Mouse (Mus musculus) embryonic facial prominence, embryonic 14.5 days (tissue): ENCODE data around the gene AI597479. TPM values are rescaled to one million over a fixed set of nuclear protein-coding genes. Genes with fewer than 3 reads are reported as not detected.

ENCODE experiments used
- ATAC-seq: fragments of 200-750 bp; cut with Nextera tagmentation; 2 replicates; pipeline ENCODE4 v1.8.0; 2017; ENCODE audit warnings: low read depth, moderate number of reproducible peaks, moderate TSS enrichment
- DNase-seq: peaks from one replicate; pipeline ENCODE4 v3.0.0-alpha.2; 2015; ENCODE audit warnings: low spot score
- H3K27ac ChIP-seq: fragments of 300-500 bp; sonication (generic); replicated peaks from 2 replicates; pipeline ENCODE4 v1.5.1; 2014; ENCODE audit warnings: low read depth, mild to moderate bottlenecking, low read length, moderate library complexity
- H3K27me3 ChIP-seq: fragments of 300-500 bp; sonication (generic); replicated peaks from 2 replicates; pipeline ENCODE4 v1.6.1; 2014; ENCODE audit warnings: low read length; ENCODE audit not compliant: control insufficient read depth, insufficient read depth
- H3K36me3 ChIP-seq: fragments of 300-500 bp; sonication (generic); 2 replicates; pipeline ENCODE4 v1.6.1; 2014; ENCODE audit warnings: low read length, mixed read lengths; ENCODE audit not compliant: control insufficient read depth, insufficient read depth
- H3K4me1 ChIP-seq: fragments of 300-500 bp; sonication (generic); 2 replicates; pipeline ENCODE4 v1.6.1; 2014; ENCODE audit warnings: antibody characterized with exemption, low read length; ENCODE audit not compliant: control insufficient read depth, insufficient read depth
- H3K4me2 ChIP-seq: fragments of 300-500 bp; sonication (generic); 2 replicates; pipeline ENCODE4 v1.6.1; 2014; ENCODE audit warnings: low read depth, mild to moderate bottlenecking, low read length, moderate library complexity, mixed read lengths
- H3K4me3 ChIP-seq: fragments of 300-500 bp; sonication (generic); 2 replicates; pipeline ENCODE4 v1.5.1; 2014; ENCODE audit warnings: low read depth, mild to moderate bottlenecking, low read length
- H3K9ac ChIP-seq: fragments of 300-500 bp; sonication (generic); 2 replicates; pipeline ENCODE4 v1.6.1; 2014; ENCODE audit warnings: low read depth, mild to moderate bottlenecking, low read length, moderate library complexity, mixed read lengths
- H3K9me3 ChIP-seq: fragments of 300-500 bp; sonication (generic); 2 replicates; pipeline ENCODE4 v1.6.1; 2016; ENCODE audit warnings: low read length; ENCODE audit not compliant: control insufficient read depth
- WGBS: fragments of 180-500 bp; shearing (Covaris S2); extraction: QIAGEN DNeasy Blood & Tissue Kit; methylation state at CpG from one replicate; pipeline ENCODE4 v1.1.7; 2014; 5-methylcytosine and 5-hydroxymethylcytosine counted together
- polyA plus RNA-seq: library from polyadenylated mRNA; unstranded; fragments of >200 nt; fragmentation: Nextera tagmentation; extraction: Ambion mirVana; gene quantifications from 2 replicates; pipeline ENCODE4 v1.2.1, GENCODE M21; 2014

Gene AI597479
- polyA plus RNA-seq = 30.7 and 33.1 TPM in 2 replicates

DNA sequence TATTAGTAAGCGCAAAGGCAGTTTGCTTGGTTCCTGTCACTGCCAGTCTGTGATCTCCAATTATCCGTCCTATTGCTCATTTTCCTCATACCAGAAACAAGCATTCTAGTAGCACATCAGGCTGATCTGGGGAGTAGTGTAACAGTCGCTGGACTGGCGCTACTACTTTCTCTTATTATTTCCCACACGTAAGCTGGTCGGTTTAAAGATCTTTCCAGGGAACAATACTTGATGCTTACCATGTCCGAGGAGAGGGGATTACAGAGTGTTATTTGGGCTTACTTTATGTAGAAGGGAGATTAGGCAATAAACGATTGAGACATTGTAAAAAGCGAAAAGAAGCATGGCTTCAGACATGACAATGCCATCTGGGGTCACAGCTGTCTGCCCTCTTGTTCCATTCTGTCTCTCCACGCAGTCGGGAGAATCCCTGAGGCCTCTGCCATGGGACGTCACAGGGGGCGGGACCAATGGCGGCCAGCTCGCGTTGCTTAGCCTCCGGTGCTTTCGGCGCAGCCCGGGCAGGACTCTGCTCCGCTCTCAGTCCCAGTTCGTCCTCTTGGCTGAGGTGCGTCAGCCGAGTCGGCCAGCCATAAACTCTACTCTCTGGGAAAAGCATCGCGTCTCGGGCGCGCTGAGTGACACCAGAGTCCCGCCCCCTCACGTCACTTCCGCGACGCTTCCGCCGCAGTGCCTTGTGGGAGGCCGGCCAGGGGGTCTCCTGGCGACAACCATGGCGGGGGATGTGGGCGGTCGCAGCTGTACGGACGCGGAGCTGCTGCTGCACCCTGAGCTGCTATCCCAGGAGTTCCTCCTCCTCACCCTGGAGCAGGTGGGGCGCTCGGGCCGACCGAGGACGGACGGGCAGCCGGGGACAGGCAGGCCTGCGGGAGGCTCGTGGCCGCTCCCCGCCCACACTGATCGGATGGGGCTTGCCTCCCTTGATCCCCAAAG, at the start of gene AI597479, which contains the start of gene Tgfbrap1:
Gene AI597479 (plus strand): TSS at position 680 of the 954 bp plus-strand sequence.
Gene Tgfbrap1 (minus strand): TSS at position 607 of the 954 bp plus-strand sequence.
- ATAC-seq (peak; percentile 97), DNase-seq (peak; percentile 96)
- no peaks in the 10 kb centered on the region for H3K9me3 ChIP-seq
- H3K4me2 ChIP-seq = peak within 1 kb of the TSS; percentile 84
- WGBS = under 1% methylated on average over 51 of the region's 57 CpGs
- peaks cover 5% of the 10 kb centered on the region for H3K4me1 ChIP-seq
- no peaks in the 10 kb centered on the region for H3K27me3 ChIP-seq
- H3K36me3 ChIP-seq = peaks cover 10% of the 10 kb centered on the region; the same call in 1 of the 2 replicates
- peak within 1 kb of the TSS; percentile 100 for H3K27ac ChIP-seq
- H3K4me3 ChIP-seq = peak within 1 kb of the TSS; percentile 99
- peak within 1 kb of the TSS; percentile 96 for H3K9ac ChIP-seq

DNA sequence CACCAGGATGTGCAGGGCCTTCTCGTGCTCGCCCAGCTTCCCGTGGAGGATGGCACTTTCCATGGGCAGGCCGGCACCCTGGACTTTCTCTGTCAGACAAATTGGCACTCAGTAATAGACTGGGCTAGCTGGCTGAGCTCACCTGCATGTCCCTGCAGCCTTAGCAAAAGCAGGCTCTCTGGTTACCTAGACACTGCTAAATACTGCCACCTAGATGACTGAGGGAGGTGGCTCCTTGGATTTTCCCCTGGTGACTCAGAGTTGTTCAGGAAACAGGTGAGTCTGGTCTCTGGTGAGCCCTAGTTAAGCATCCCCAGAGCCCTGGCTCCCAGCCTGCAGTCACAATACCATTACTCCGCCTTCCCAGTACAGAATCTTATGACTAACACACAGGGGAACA, 46.6 kb upstream of the AI597479 start:
- ATAC-seq = peak; percentile 47; the same call in 1 of the 2 replicates
- peaks cover 71% of the 10 kb centered on the region for H3K36me3 ChIP-seq
- no peaks in the 10 kb centered on the region for H3K9me3 ChIP-seq
- 86% methylated on average over 5 of the region's 5 CpGs for WGBS
- no peak overlapping the region for H3K9ac ChIP-seq
- peak; percentile 34 for DNase-seq
- no peak overlapping the region for H3K4me3 ChIP-seq
- no peaks in the 10 kb centered on the region for H3K4me1 ChIP-seq
- H3K4me2 ChIP-seq = no peak overlapping the region
- H3K27ac ChIP-seq = no peak overlapping the region
- no peaks in the 10 kb centered on the region for H3K27me3 ChIP-seq

DNA sequence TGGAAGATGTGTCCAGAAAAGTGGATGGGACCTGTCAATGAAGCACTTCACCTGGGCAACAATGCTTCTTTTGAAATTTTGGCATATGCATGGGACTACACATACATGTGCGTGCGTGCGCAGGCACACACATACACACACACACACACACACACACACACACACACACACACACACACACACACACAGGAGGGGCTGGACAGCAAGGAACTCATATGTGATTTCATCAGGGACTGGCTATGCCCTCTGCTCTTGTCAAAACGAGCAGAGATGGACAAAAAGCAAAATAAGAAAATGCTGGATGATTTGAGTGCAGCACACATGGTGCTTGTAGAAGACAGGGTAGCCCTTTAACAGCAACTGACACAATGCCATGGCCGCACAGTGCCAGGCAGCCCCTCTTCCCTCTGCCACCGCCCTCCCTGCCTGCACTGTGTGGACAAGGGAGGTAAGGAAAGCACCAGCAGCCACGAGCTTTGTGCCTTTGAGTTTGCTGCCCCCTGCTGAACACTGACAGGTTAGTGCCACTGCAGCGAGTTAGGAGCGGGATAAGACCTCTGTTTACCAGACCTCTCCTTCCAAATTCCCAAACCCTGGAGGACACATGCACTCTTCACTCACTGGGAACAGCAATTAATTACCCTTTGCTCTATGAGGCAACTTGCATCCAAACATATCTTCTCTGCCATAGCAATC, 32.7 kb upstream of the AI597479 start:
- Histone ChIP-seq H3K36me3 (peaks cover 49% of the 10 kb centered on the region; the same call in 1 of the 2 replicates), H3K9ac (no peak overlapping the region), H3K4me2 (no peak overlapping the region), H3K27ac (no peak overlapping the region), H3K4me1 (no peaks in the 10 kb centered on the region), H3K9me3 (no peaks in the 10 kb centered on the region), H3K4me3 (no peak overlapping the region), H3K27me3 (no peaks in the 10 kb centered on the region)
- 52% methylated on average over 9 of the region's 9 CpGs for WGBS
- ATAC-seq = peak; percentile 89
- peak; percentile 87 for DNase-seq

- no peak overlapping the region for H3K4me2 ChIP-seq
- 82% methylated on average over 8 of the region's 8 CpGs for WGBS
Measured at GRCm38 (mm10) chr1:43066573-43066972, 31.9 kb upstream of the AI597479 start.

GRCm38 (mm10) chr1:43067551-43067950, 31.0 kb upstream of the AI597479 start:
- no peak overlapping the region for H3K4me3 ChIP-seq
- no peak for ATAC-seq
- no peaks in the 10 kb centered on the region for H3K9me3 ChIP-seq
- no peaks in the 10 kb centered on the region for H3K27me3 ChIP-seq
- no peak overlapping the region for H3K27ac ChIP-seq
- no peak overlapping the region for H3K4me2 ChIP-seq
- peaks cover 42% of the 10 kb centered on the region; the same call in 1 of the 2 replicates for H3K36me3 ChIP-seq
- no peak overlapping the region for H3K9ac ChIP-seq
- 54% methylated on average over 7 of the region's 7 CpGs for WGBS
- DNase-seq = no peak
- H3K4me1 ChIP-seq = no peaks in the 10 kb centered on the region

More at GRCm38 (mm10) chr1:43066573-43066972, 31.9 kb upstream of the AI597479 start:
- Histone ChIP-seq H3K9me3 (no peaks in the 10 kb centered on the region), H3K9ac (no peak overlapping the region), H3K27ac (no peak overlapping the region), H3K4me1 (no peaks in the 10 kb centered on the region), H3K27me3 (no peaks in the 10 kb centered on the region), H3K36me3 (peaks cover 46% of the 10 kb centered on the region; the same call in 1 of the 2 replicates), H3K4me3 (no peak overlapping the region)
- DNase-seq (no peak), ATAC-seq (no peak)

- peaks cover 48% of the 10 kb centered on the region for H3K36me3 ChIP-seq
- DNase-seq (peak; percentile 13), ATAC-seq (no peak)
- H3K9me3 ChIP-seq = no peaks in the 10 kb centered on the region
- H3K4me2 ChIP-seq = no peak overlapping the region
- no peaks in the 10 kb centered on the region for H3K27me3 ChIP-seq
- no peak overlapping the region for H3K4me3 ChIP-seq
- no peaks in the 10 kb centered on the region for H3K4me1 ChIP-seq
- WGBS = 81% methylated on average over 5 of the region's 5 CpGs
- H3K9ac ChIP-seq = no peak overlapping the region
- H3K27ac ChIP-seq = no peak overlapping the region
Measured at GRCm38 (mm10) chr1:43070726-43071125, 27.8 kb upstream of the AI597479 start.

DNA sequence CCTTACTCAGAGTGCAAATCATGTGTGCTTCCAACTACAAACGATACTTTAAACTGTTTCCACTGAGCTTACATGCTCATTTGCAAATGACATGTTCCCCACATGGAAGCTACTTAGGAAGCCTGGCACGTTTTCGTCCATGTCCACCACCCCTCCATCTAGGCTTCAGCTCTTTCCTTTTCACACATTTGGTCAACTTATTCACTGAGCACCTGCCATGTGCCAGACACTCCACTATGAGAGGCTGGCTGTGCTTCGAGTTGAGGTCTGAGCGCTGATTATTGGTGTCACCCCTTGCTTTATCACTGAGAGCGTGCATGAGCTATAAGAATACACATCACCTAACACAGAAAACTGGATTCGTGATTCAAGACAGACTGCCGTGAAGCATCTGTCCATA, 26.5 kb upstream of the AI597479 start:
- no peak overlapping the region for H3K4me3 ChIP-seq
- no peak overlapping the region for H3K9ac ChIP-seq
- H3K27ac ChIP-seq = no peak overlapping the region
- WGBS = 89% methylated on average over 8 of the region's 8 CpGs
- DNase-seq = no peak
- H3K4me1 ChIP-seq = no peaks in the 10 kb centered on the region
- H3K9me3 ChIP-seq = no peaks in the 10 kb centered on the region
- H3K27me3 ChIP-seq = no peaks in the 10 kb centered on the region
- H3K4me2 ChIP-seq = no peak overlapping the region
- no peak for ATAC-seq
- H3K36me3 ChIP-seq = peaks cover 40% of the 10 kb centered on the region

- Histone ChIP-seq H3K4me3 (no peak overlapping the region), H3K27me3 (no peaks in the 10 kb centered on the region), H3K9ac (no peak overlapping the region), H3K4me2 (no peak overlapping the region), H3K27ac (no peak overlapping the region), H3K9me3 (no peaks in the 10 kb centered on the region), H3K36me3 (peaks cover 35% of the 10 kb centered on the region), H3K4me1 (no peaks in the 10 kb centered on the region)
- WGBS = 65% methylated on average over 1 of the region's 1 CpGs
- DNase-seq (no peak), ATAC-seq (no peak)
Measured at GRCm38 (mm10) chr1:43072561-43072960, 25.9 kb upstream of the AI597479 start.
